In genomic region chr9:27945323-27946010, GRCm38 (mm10) we compare ENCODE assay signal across 23 mouse cellular contexts.
A peak's percentile ranks its signal among the peaks of the same experiment; 100 is the strongest.
DNase-seq lines count a peak whose midpoint lies in the region; ATAC-seq and TF ChIP-seq lines count a peak whose summit lies in the region.
"Had no signal": no experiment of that assay in that cellular context is flagged by ENCODE, and none has a peak within 500 bp of the region (broad histone marks: within the 10 kb centered on the region; RNA-seq: fewer than 3 reads in every experiment).

No protein-coding gene starts in this region.

- no peaks in the 10 kb centered on the region for H3K27me3 ChIP-seq in neural tube, embryonic 11.5 days (ENCODE audit: control insufficient read depth, insufficient read depth, low read length)
- H3K27me3 ChIP-seq: forebrain, embryonic 15.5 days; heart, embryonic 12.5 days; midbrain, embryonic 12.5 days had no signal

- no peak overlapping the region for H3K4me2 ChIP-seq in neural tube, embryonic 11.5 days (ENCODE audit: low read depth)
- H3K4me2 ChIP-seq: forebrain, embryonic 15.5 days; heart, embryonic 12.5 days; midbrain, embryonic 12.5 days had no signal

- TF ChIP-seq CTCF in gastrocnemius, adult 2 months (IDR thresholded peaks at IDR 0.05): no peak

- no peak overlapping the region for H3K9ac ChIP-seq in neural tube, embryonic 11.5 days (ENCODE audit: low read length)
- H3K9ac ChIP-seq: forebrain, embryonic 15.5 days; heart, embryonic 12.5 days; liver, postnatal 0 days; midbrain, embryonic 12.5 days had no signal

- peaks cover 6% of the 10 kb centered on the region for H3K4me1 ChIP-seq in neural tube, embryonic 11.5 days (ENCODE audit: control insufficient read depth, insufficient read depth, low read length)
- H3K4me1 ChIP-seq: forebrain, embryonic 15.5 days; hindbrain, embryonic 10.5 days; midbrain, embryonic 12.5 days had no signal

- no peaks in the 10 kb centered on the region for H3K36me3 ChIP-seq in neural tube, embryonic 11.5 days (ENCODE audit: control insufficient read depth, insufficient read depth, low read length)
- H3K36me3 ChIP-seq: forebrain, embryonic 15.5 days; heart, embryonic 12.5 days; hindbrain, embryonic 10.5 days; limb, embryonic 10.5 days; midbrain, embryonic 12.5 days had no signal

- ATAC-seq in neural tube, embryonic 11.5 days (ENCODE audit: insufficient read depth, low FRiP score, low TSS enrichment): peak; percentile 67
- ATAC-seq: forebrain, embryonic 15.5 days; intestine, embryonic 16.5 days; liver, postnatal 0 days; lung, postnatal 0 days had no signal

- DNase-seq in gastrocnemius, adult 2 months: no peak
- no peak for DNase-seq in gastrocnemius, postnatal 4 days (ENCODE audit: low spot score in 2 of 2)
- DNase-seq in kidney, postnatal 14 days: peak; percentile 3
- DNase-seq in kidney, adult 18-20 months: no peak
- no peak for DNase-seq in neural tube, embryonic 11.5 days (ENCODE audit: low spot score)
- DNase-seq in retina, postnatal 1 day: peak; percentile 69
- DNase-seq in liver: no peak
- DNase-seq in left cerebral cortex, postnatal 4 days: no peak
- DNase-seq: adrenal gland, postnatal 10 days; cerebellum, adult 9-11 months; gastrocnemius, postnatal 10 days; heart, adult 11 months; heart, postnatal 10 days; liver, postnatal 0 days; right cerebral cortex, postnatal 25 days; spleen, adult 18-20 months had no signal

- H3K27ac ChIP-seq in gastrocnemius, adult 2 months: 0 out of 2 replicates have a peak overlapping the region, but pooled peaks have one; percentile 12
- no peak overlapping the region for H3K27ac ChIP-seq in neural tube, embryonic 11.5 days (ENCODE audit: low read depth, low read length)
- H3K27ac ChIP-seq: forebrain, embryonic 15.5 days; hindbrain, embryonic 10.5 days; limb, embryonic 10.5 days; midbrain, embryonic 12.5 days had no signal

- intact Hi-C loops in gastrocnemius, adult 2 months (cut with DNase I): no loop called here
- intact Hi-C loops in left cerebral cortex, postnatal 4 days (cut with DNase I): no loop called here

- WGBS in neural tube, embryonic 11.5 days: 31% methylated on average over 11 of the region's 11 CpGs

- H3K4me3 ChIP-seq in gastrocnemius, adult 2 months: no peak overlapping the region
- H3K4me3 ChIP-seq in neural tube, embryonic 11.5 days (ENCODE audit: low read depth, low read length): no peak overlapping the region
- H3K4me3 ChIP-seq: forebrain, embryonic 15.5 days; heart, embryonic 12.5 days; hindbrain, embryonic 10.5 days; limb, embryonic 10.5 days; midbrain, embryonic 12.5 days had no signal

- no peaks in the 10 kb centered on the region for H3K9me3 ChIP-seq in neural tube, embryonic 11.5 days (ENCODE audit: control insufficient read depth, low read length)
- H3K9me3 ChIP-seq: forebrain, embryonic 15.5 days; heart, embryonic 12.5 days; hindbrain, embryonic 10.5 days; limb, embryonic 10.5 days; midbrain, embryonic 12.5 days had no signal

Comparison
In these comparisons a context has a peak if more than half of its experiments do, and no peak if none do; other contexts are left out.
1. DNase-seq: peak in kidney, postnatal 14 days (single experiment) and retina, postnatal 1 day (single experiment); none in gastrocnemius, adult 2 months (single experiment), gastrocnemius, postnatal 4 days (0 of 2), kidney, adult 18-20 months (single experiment), neural tube, embryonic 11.5 days (single experiment), liver (single experiment) and left cerebral cortex, postnatal 4 days (single experiment).